Mouse (Mus musculus): Measurements from ENCODE around the gene Faf2.

GRCm38 (mm10) chr13:54635011-54635410 lies 13.4 kb downstream of the Faf2 start:
- TF ChIP-seq GATA1 (IDR thresholded peaks at IDR 0.05; ENCODE audit: low read length) (no peak), TAL1 (IDR thresholded peaks at IDR 0.05; ENCODE audit: low read length) (no peak)

Measured in erythroblast, embryonic 14.5 days (primary cell).